Mouse (Mus musculus) MEL (cell line): ENCODE results near the gene Smpd3.

ENCODE experiments used
- EP300 ChIP-seq, 2 experiments: IDR thresholded peaks; 2 replicates each; pipeline ENCODE4 v1.6.1; 2011; ENCODE audit warnings: improper control_type of control experiment in 2 of 2, low read length in 2 of 2, low read depth in 1 of 2, mild to moderate bottlenecking in 1 of 2
- GABPA ChIP-seq: IDR thresholded peaks from 2 replicates; pipeline ENCODE4 v1.6.1; 2012; ENCODE audit warnings: low read depth, mild to moderate bottlenecking, inconsistent platforms, low read length, improper control_type of control experiment, moderate library complexity
- GATA1 ChIP-seq: IDR thresholded peaks from 2 replicates; pipeline ENCODE4 v1.6.1; 2011; ENCODE audit warnings: low read depth, low read length, improper control_type of control experiment
- KAT2A ChIP-seq: conservative IDR thresholded peaks from 2 replicates; pipeline ENCODE4 v1.6.1; 2012; ENCODE audit warnings: low read depth, low read length, improper control_type of control experiment, inconsistent platforms
- NRF1 ChIP-seq: IDR thresholded peaks from 2 replicates; pipeline ENCODE4 v1.6.1; 2014; ENCODE audit warnings: low read depth, mild to moderate bottlenecking, inconsistent platforms, low read length, improper control_type of control experiment, moderate library complexity; ENCODE audit not compliant: poor library complexity, insufficient read depth, severe bottlenecking
- POLR2A ChIP-seq, 2 experiments: IDR thresholded peaks; 2 replicates each; pipeline ENCODE4 v1.6.1; 2011 to 2012; ENCODE audit warnings: low read length in 2 of 2, mild to moderate bottlenecking in 2 of 2, control low read depth in 1 of 2, improper control_type of control experiment in 1 of 2, low read depth in 1 of 2, moderate library complexity in 1 of 2; ENCODE audit not compliant: control insufficient read depth in 1 of 2, insufficient read depth in 1 of 2, poor library complexity in 1 of 2
- POLR2AphosphoS2 ChIP-seq: IDR thresholded peaks from 2 replicates; pipeline ENCODE4 v1.6.1; 2011; ENCODE audit warnings: low read length, improper control_type of control experiment

DNA sequence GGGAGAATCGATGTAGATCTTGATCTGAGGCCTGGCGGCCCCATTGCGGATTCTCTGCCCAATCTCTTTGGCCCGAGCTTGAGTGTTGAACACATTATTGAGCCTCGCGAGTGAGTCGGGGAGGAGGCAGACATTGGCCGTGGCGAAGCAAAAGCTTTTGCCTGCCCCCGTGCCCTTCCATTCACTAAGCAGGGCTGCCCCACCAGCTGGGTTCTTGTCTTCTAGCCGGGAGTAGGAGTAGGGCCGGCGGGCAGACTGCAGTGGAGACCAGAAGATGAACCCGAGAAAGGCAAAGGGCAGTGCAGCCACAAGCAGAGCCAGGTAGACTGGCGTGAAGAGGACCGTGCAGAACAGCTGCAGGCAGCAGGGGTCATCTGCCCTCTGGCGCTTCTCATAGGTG, 72.4 kb downstream of the Smpd3 start:
- TF ChIP-seq NRF1 (no peak), KAT2A (no peak), POLR2AphosphoS2 (no peak), GABPA (no peak), GATA1 (no peak), EP300 (IDR thresholded peaks at IDR 0.05; ENCODE audit: low read depth in 1 of 2, low read length in 2 of 2) (no peak), POLR2A (IDR thresholded peaks at IDR 0.05; ENCODE audit: control insufficient read depth in 1 of 2, insufficient read depth in 1 of 2, low read depth in 1 of 2, low read length in 2 of 2, poor library complexity in 1 of 2) (no peak)
